Comparison of ENCODE assay signal across 19 mouse cellular contexts in the genomic region with DNA sequence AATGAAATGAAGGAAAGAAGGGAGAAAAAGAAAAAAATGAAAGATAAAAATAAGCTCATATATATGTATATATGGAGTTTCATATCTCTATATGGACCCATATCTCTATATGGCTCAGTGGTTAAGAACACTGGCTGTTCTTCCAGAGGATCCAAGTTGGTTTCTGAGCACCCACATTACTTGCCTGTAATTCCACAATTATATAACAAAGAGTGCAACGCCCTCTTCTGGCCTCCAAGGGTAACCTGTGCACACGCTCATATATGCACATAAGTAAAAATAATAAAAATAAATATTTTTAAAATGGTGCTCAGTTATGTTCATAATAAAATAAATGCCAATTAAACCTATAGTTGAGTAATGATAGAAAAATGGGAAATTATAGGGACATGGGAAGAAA. TPM values are rescaled to one million over a fixed set of nuclear protein-coding genes. Genes with fewer than 3 reads are reported as not detected.
A peak's percentile ranks its signal among the peaks of the same experiment; 100 is the strongest.
DNase-seq lines count a peak whose midpoint lies in the region; ATAC-seq and TF ChIP-seq lines count a peak whose summit lies in the region.
"Had no signal": no experiment of that assay in that cellular context is flagged by ENCODE, and none has a peak within 500 bp of the region (broad histone marks: within the 10 kb centered on the region; RNA-seq: fewer than 3 reads in every experiment).

No protein-coding gene starts in this region.

- 84% methylated on average over 2 of the region's 2 CpGs for WGBS in liver, adult 2 months
- WGBS in liver, embryonic 11.5 days, result 81% methylated on average over 2 of the region's 2 CpGs

- H3K27me3 ChIP-seq in liver, adult 2 months (ENCODE audit: control insufficient read depth, insufficient read depth, low read length), result no peaks in the 10 kb centered on the region
- H3K27me3 ChIP-seq in liver, embryonic 11.5 days (replicated peaks; ENCODE audit: control insufficient read depth, insufficient read depth, low read length), result no peaks in the 10 kb centered on the region
- H3K27me3 ChIP-seq: embryonic facial prominence, embryonic 12.5 days; heart, embryonic 13.5 days; liver, embryonic 13.5 days; midbrain, embryonic 12.5 days had no signal

- H3K9ac ChIP-seq in liver, adult 2 months (ENCODE audit: low read depth, low read length), result no peak overlapping the region
- no peak overlapping the region for H3K9ac ChIP-seq in liver, embryonic 11.5 days (ENCODE audit: low read depth, low read length)
- H3K9ac ChIP-seq: embryonic facial prominence, embryonic 12.5 days; heart, embryonic 13.5 days; liver, embryonic 13.5 days; midbrain, embryonic 12.5 days had no signal

- H3K79me2 ChIP-seq in liver, adult 2 months (ENCODE audit: control insufficient read depth, insufficient read depth, low read length), result no peaks in the 10 kb centered on the region

- peaks cover 6% of the 10 kb centered on the region; the same call in 1 of the 2 replicates for H3K4me1 ChIP-seq in liver, adult 2 months (ENCODE audit: control insufficient read depth, insufficient read depth, low read length)
- no peaks in the 10 kb centered on the region; the same call in 1 of the 2 replicates for H3K4me1 ChIP-seq in liver, embryonic 11.5 days (replicated peaks; ENCODE audit: control insufficient read depth, insufficient read depth, low read length)
- H3K4me1 ChIP-seq: embryonic facial prominence, embryonic 12.5 days had no signal

- no peak for TF ChIP-seq POLR2A in liver, adult 2 months (IDR thresholded peaks at IDR 0.05; ENCODE audit: extremely low read depth, insufficient read depth, low read length)

- no peak for ATAC-seq in liver, embryonic 11.5 days (replicated peaks; ENCODE audit: low FRiP score)
- ATAC-seq: hindbrain, postnatal 0 days had no signal

- TF ChIP-seq CTCF in liver, adult 2 months (IDR thresholded peaks at IDR 0.05; ENCODE audit: low read depth, low read length), result peak; percentile 8; the same call in 1 of the 2 replicates

- H3K4me2 ChIP-seq in liver, embryonic 11.5 days, result no peak overlapping the region
- H3K4me2 ChIP-seq: embryonic facial prominence, embryonic 12.5 days; heart, embryonic 13.5 days; liver, embryonic 13.5 days; midbrain, embryonic 12.5 days had no signal

- no peaks in the 10 kb centered on the region for H3K36me3 ChIP-seq in liver, adult 2 months (ENCODE audit: control insufficient read depth, insufficient read depth, low read length)
- no peaks in the 10 kb centered on the region for H3K36me3 ChIP-seq in liver, embryonic 11.5 days (ENCODE audit: control insufficient read depth, insufficient read depth, low read length)
- H3K36me3 ChIP-seq: embryonic facial prominence, embryonic 12.5 days; heart, embryonic 13.5 days; liver, embryonic 13.5 days; midbrain, embryonic 12.5 days had no signal

- H3K9me3 ChIP-seq in liver, embryonic 11.5 days (ENCODE audit: control insufficient read depth, low read length), result no peaks in the 10 kb centered on the region
- H3K9me3 ChIP-seq: embryonic facial prominence, embryonic 12.5 days; heart, embryonic 13.5 days; liver, embryonic 13.5 days; midbrain, embryonic 12.5 days had no signal

- no peak overlapping the region for H3K4me3 ChIP-seq in liver, adult 2 months (ENCODE audit: insufficient read depth, low read depth, low read length)
- H3K4me3 ChIP-seq in liver, embryonic 11.5 days (ENCODE audit: low read depth, low read length), result no peak overlapping the region
- H3K4me3 ChIP-seq: embryonic facial prominence, embryonic 12.5 days; heart, embryonic 13.5 days; liver, embryonic 13.5 days; midbrain, embryonic 12.5 days had no signal

- no peak overlapping the region for H3K27ac ChIP-seq in liver, adult 2 months (replicated peaks; ENCODE audit: insufficient read depth, low read depth, low read length)
- no peak overlapping the region for H3K27ac ChIP-seq in liver, embryonic 11.5 days (ENCODE audit: low read depth, low read length)
- H3K27ac ChIP-seq: embryonic facial prominence, embryonic 12.5 days; heart, embryonic 13.5 days; hindbrain, postnatal 0 days; liver, embryonic 13.5 days; midbrain, embryonic 12.5 days had no signal

- peak; percentile 33 for DNase-seq in embryo, embryonic 10.5 days (ENCODE audit: low spot score)
- DNase-seq in embryo, embryonic 10 days (ENCODE audit: low spot score), result no peak
- peak; percentile 46 for DNase-seq in liver, adult 2 months (ENCODE audit: extremely low read depth, low read depth, low spot score)
- DNase-seq in liver, embryonic 11.5 days (ENCODE audit: low spot score), result no peak
- peak; percentile 22 for DNase-seq in CD4-positive helper T cell, adult 2 months (ENCODE audit: low read depth, low spot score)
- peak; percentile 50 for DNase-seq in induced T-regulatory cell, adult 2 months (ENCODE audit: low read depth)
- DNase-seq in layer of hippocampus, postnatal 14 days (ENCODE audit: low spot score in 2 of 2), result no peak
- no peak for DNase-seq in right cerebral cortex, postnatal 25 days
- DNase-seq: B cell, adult 2 months; cerebellum, adult 11 months; cerebellum, postnatal 36 days; heart, postnatal 4 days; kidney, postnatal 10 days; layer of hippocampus, adult 9-11 months; liver, embryonic 13.5 days had no signal

RNA-seq across cellular contexts. Expression of a gene that starts 11.9 kb away (rescaled TPM):
- total RNA-seq in liver, adult 2 months (2014; rRNA removed), result 241 and 247 TPM in 2 replicates
- 183 and 205 TPM in 2 replicates for polyA plus RNA-seq in liver, adult 2 months (2012; rRNA removed)
- polyA plus RNA-seq in liver, embryonic 11.5 days (2014; fragmentation: Nextera tagmentation; extraction: Ambion mirVana), result 90.6 and 98.4 TPM in 2 replicates
- 10 to 100 TPM; 57.5 to 57.6 TPM for total RNA-seq in layer of hippocampus, postnatal 14 days (2021)

RNA-seq across cellular contexts. Expression of a gene that starts 41.5 kb away (rescaled TPM):
- total RNA-seq in liver, adult 2 months (2014; rRNA removed), result 117 and 132 TPM in 2 replicates
- polyA plus RNA-seq in liver, adult 2 months (2012; rRNA removed), result 75.7 and 87.8 TPM in 2 replicates
- polyA plus RNA-seq in liver, embryonic 11.5 days (2014; fragmentation: Nextera tagmentation; extraction: Ambion mirVana), result 114 and 120 TPM in 2 replicates
- total RNA-seq in layer of hippocampus, postnatal 14 days (2021), result 10 to 100 TPM; 15.1 to 15.2 TPM

Comparison
In these comparisons a context has a peak if more than half of its experiments do, and no peak if none do; other contexts are left out.
1. DNase-seq: peak in embryo, embryonic 10.5 days (single experiment), liver, adult 2 months (single experiment), CD4-positive helper T cell, adult 2 months (single experiment) and induced T-regulatory cell, adult 2 months (single experiment); none in embryo, embryonic 10 days (single experiment), liver, embryonic 11.5 days (single experiment), layer of hippocampus, postnatal 14 days (0 of 2) and right cerebral cortex, postnatal 25 days (single experiment).